Mouse (Mus musculus) brain, embryonic 14.5 days (tissue): ENCODE measurements at regions not wholly inside any gene's neighbourhood (a gene's known extent, or its start where the extent isn't known, plus 50 kb on each side); places are given as distances from the start of the nearest gene placed in this dataset.

ENCODE experiments used
- CTCF ChIP-seq: fragments of 200-500 bp; IDR thresholded peaks from 2 replicates; pipeline ENCODE4 v1.5.1; 2012; ENCODE audit warnings: inconsistent platforms, mild to moderate bottlenecking, moderate library complexity, borderline replicate concordance; ENCODE audit not compliant: insufficient read depth, insufficient read length; ENCODE audit errors: extremely low read depth
- POLR2A ChIP-seq: fragments of 200-500 bp; IDR thresholded peaks from 2 replicates; pipeline ENCODE4 v1.6.1; 2012; ENCODE audit warnings: mild to moderate bottlenecking, inconsistent platforms, borderline replicate concordance; ENCODE audit not compliant: poor library complexity, insufficient read depth, insufficient read length, severe bottlenecking; ENCODE audit errors: extremely low read depth

- TF ChIP-seq POLR2A: no peak
- no peak for TF ChIP-seq CTCF
Measured at GRCm38 (mm10) chr10:27995035-27995399, 79.6 kb upstream of the Ptprk start.
